Mouse (Mus musculus): ENCODE measurements around the gene Gpr4.

Gene Gpr4

DNA sequence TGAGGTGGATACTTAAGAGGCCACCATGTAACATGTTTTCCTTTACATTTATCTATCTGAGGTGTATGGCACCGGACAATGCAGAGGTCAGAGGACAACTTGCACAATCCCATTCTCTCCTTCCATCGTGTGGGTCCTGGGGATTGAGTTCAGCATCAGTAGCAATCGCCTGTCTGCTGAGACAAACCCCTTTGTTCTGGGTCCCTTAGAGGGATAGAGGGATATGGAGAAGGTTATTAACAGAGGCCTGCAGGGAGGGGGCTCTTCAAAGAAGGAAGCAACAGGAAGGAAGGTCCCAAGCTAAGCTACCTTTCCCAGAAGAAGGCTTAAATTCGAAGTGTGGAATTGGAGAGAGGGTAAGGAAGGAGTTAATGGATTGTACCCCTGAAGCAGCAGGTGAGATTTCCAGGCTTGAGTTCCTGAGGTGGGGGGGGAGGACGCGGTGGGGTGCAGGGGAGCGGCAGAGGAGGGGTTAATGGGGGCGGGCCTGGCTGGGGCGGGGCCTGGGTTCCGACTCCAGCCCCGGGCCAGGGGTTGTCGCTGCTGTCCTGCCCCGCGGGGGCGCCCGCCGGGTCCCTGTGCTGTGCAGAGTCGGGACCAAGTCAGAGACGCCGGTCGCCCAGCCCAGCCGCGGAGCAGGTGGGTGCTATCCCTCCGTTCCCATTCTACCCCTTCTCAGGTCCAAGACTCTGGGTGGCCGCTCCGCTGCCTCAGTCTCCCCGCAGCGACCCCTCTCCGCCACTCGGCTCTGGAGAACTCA, at the start of gene Gpr4:
Gene Gpr4, plus strand, starts transcription at position 543 of the 760 bp plus-strand sequence.
- in situ Hi-C loops (cut with MboI, MseI), result no loop called here

DNA sequence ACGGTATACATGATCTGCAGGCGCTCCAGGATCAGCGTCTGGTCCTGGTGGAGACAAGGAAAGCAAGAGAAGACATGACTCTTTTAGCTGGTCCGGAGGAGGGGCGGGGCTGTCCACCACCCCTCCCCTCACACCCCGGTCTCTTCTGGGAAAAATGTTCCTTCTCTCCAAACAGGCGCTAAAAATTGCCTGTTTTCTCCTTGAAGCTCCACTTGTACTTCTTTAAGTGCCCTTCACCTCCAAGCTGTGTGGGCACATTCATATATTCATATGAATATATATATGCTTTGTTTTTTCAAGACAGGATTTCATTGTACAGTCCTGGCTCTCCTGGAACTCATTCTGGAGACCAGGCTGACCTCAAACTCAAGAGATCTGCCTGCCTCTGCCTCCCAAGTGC, 49.4 kb upstream of the Gpr4 start:
- in situ Hi-C loops (cut with MboI, MseI), result no loop called here

DNA sequence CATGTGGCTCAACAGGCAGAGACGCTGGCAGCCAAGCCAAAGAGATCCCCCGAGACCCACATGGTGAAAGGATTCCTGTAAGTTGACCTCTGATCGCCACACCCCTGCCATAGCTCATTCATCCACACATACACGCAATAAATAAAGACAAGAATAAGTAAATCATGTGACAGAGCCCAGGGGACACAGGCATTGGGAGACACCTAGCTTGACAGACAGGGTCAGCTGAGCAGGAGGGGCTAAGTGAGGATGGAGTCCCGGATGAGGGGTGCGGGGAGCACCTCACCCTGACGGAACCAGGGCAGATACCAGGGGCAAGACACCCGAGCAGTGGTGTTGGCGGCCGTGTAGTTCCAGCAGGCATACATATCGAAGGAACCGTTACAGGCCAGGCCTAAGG, 48.6 kb upstream of the Gpr4 start:
- in situ Hi-C loops (cut with MboI, MseI), result no loop called here

DNA sequence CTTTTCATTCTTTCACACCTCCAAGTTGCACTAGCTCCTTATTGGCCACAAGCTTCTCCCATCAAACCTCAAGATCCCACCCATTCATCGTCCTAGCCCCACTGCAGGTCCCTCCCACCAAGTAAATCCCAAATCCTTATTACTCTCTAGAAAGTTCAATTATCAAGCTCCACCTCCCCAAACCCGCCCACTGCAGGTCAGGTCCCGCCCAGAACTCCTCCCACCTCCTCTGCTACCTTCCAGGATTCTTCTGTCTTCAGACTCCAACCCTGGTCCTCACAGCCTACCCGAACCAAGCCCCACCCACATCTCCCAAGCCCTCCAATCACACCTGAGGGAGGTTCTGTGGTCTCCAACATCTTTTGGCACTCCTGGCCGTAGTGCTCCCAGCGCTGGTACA, 48.1 kb upstream of the Gpr4 start:
- in situ Hi-C loops (cut with MboI, MseI), result no loop called here

DNA sequence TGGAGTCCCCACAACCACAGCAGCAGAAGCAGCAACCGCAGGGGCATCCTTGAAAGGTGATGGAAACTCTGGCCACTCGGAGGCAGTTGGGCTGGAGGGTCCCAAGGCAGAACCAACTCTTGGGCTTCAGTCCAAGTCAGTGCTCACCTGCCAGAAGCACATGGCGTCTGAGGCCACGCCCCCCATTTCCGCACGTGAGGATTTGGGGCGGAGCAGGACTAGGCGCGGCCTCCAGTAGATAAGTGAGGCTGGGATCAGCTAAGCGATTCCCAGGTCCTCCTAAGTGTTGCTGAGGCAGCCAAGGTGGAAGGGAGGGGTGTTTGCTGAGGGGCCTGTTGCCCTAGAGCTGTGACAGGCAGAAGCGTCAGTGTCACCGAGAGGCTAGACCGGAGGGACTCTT, 47.4 kb upstream of the Gpr4 start:
- in situ Hi-C loops (cut with MboI, MseI), result no loop called here

DNA sequence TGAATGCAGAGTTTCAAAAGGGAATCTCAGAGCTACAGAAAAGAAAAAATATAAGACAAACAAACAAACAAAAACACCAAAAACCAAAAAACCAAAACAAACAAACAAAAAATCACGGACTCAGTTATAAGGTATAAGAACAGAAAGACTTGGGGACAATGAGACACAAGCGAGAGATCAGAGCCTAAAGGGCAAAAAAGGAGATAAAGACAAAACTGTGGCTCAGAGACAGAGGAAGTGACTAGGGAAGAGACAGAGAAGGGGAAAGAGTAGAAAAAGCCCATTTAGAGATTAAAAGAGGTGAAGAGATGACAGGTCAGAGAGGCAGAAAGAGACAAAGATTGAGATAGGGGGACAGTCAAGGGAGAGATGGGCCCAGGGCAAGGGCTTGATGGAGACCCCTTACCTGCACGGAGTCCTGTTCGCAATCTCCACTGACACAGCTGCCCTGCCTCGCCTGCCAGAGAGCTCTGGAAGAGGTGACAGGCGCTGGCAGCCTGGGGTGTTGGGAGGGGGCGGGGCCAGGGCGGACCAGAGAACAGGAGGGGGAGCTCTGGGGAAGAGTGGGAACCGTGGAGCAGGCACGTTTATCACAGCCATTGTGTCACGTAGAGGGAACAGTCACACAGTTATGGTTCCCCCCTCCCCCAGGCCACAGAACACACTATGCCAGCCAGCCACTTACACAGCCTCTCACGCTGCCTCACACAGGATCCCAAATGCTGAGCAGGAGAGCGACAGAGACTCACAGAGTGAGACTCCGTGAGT, 46.5 kb upstream of the Gpr4 start, which contains the start of gene Gipr:
Gene Gipr, minus strand, starts transcription at position 472 of the 768 bp plus-strand sequence.
- in situ Hi-C loops (cut with MboI, MseI), result no loop called here

DNA sequence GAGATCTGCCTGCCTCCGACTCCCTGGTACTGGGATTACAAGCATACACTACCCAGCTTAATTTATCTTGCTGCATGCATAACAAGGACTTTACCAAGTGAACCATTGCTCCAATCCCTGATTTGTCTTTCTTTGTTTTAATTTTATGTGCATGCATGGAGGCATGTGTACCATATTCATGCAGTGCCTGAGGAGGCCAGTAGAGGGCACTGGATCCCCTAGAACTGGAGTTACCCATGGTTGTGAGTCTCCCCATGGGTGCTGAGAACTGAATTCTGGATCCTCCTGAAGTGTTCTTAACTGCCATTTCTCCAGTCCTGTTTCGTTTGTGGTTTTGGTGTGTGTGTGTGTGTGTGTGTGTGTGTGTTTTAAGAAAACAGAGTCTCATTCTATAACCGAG, 45.3 kb upstream of the Gpr4 start:
- in situ Hi-C loops (cut with MboI, MseI), result no loop called here

DNA sequence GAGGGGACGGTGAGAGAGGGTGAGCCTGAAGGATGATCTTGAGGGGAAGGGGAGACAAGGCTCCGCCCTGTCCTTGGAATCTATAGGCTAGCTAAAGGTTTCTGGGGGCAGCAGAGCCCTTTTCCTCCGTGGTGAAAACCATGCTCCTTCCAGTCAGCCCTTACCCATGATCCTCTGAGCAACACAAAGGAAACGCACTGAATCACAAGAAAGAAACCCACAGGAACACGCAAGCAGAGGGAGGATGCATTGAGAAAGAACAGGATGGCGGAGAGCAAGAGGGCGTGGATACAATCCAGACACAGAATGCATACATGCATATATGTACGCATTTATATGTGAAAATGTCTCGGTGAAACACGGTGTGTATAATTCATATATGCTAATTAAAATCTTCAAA, 42.8 kb upstream of the Gpr4 start:
- in situ Hi-C loops (cut with MboI, MseI), result no loop called here

DNA sequence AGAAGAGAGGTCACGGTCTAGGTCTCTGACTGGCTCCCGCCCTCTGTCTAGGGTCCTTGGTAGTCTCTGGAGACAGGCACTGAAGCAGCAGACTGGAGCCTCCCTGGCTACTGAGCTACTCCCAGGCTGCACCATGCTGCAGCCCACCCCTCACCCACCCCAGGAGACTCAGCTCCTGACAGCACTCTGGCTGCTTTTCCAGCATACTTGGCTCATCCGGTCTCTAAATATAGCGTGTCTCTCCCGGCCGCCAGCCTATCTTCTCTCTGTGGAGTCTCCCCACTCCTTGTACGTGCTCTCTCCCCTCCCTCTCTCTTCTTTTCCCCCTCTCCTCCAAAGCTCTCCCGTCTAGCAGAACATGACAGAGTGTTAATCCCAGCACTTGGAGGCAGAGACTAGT, 42.2 kb upstream of the Gpr4 start:
- in situ Hi-C loops (cut with MboI, MseI), result no loop called here

DNA sequence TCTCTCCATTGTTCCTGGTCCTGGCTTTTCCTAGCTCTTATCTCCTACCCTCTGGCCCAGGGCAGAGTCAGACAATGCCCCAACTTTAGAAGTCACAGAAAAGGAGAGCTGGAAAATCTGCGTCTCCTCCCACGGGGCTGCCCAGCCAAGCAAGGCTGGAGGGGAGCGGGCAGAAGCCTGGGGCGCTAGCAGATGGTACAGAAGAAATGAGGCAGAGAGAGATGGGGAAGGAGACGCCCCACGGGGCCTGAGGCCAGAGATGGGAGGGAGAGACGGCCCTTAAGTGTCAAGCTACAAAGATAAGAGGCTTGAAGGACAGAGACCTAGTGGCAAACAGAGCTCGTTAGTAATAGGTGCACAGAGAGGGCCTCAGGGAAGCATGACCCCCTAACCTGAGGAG, 40.5 kb upstream of the Gpr4 start:
- in situ Hi-C loops (cut with MboI, MseI), result no loop called here

DNA sequence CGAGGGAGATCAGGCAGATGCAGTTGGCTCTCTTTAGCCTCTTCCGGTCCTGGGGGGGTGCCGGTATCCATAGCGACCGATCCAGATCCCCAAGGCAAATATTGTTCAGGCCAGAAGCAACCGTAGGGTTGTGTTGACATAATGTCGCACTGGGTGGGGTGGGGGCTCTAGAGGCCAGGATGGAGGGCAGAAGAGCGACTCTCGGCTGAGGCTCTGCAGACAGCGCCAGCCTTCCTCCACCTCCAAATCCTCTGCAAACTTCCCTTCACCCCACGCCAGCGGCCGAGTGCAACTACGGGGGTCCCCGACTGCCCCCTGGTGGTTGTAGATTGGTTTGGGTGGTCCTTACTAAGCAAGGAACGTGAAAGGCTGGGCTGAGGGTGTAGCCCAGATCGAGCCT, 39.5 kb upstream of the Gpr4 start:
- in situ Hi-C loops (cut with MboI, MseI), result no loop called here

DNA sequence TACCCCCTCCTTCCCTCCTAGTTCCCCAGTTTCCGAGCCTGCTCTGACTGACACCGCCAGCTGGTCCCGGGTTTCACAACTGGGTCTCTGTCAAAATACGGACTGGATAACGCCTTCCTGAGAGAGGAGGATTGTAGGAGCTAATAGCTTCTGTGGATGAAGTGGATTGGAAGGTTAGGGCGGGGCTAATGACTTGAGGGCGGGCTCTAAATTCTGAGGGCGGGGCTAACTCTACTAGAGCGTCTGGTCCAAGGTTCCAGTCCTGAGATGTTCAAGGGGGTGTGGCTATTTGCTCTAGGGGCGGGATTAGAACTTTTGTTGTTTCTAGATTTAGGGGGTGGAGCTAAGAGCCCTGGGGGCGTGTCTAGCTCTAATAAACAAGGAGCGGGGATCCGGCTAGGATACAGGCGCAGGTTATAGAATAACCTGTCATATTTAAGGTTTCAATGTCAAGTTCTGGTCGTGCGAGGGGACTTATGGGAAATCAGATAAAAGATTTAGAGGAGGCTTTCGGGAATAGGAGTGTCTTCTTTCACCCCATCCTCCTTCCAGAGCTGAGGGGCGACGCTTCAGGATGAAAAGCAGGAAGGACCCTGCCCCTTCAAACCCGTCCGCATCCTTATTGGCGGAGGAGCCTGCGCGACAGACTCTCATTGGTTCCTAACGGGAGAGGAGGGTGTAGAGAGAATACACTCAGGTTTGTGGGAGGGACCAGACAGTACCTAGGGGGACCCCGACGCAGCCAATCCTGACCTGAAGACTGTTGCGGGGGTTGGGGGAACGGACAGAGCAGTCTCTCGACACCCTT, 36.4 kb upstream of the Gpr4 start, which contains the start of gene Eml2:
Gene Eml2, plus strand, starts transcription at position 714 of the 808 bp plus-strand sequence.
- in situ Hi-C loops (cut with MboI, MseI), result no loop called here

DNA sequence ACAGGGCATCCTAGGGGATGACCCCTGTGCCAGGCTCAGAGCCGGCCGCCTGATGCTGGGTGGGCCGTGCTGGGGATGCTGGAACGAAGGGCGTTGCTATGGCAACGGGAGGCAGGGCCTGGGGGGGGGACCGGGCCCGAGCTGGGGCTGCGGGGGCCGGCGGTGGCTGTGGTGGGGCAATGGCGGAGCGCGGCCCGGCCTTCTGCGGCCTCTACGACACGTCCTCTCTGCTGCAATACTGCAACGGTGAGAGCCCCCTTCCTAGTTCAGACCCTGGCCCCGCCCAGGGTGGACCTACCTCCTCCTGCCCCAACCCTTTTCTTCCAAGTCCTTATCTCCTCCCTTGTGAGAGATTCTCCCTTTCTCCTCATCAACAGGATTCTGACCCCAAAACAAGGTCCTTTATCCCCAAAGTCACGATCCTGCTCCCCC, 35.8 kb upstream of the Gpr4 start:
- in situ Hi-C loops (cut with MboI, MseI), result no loop called here

DNA sequence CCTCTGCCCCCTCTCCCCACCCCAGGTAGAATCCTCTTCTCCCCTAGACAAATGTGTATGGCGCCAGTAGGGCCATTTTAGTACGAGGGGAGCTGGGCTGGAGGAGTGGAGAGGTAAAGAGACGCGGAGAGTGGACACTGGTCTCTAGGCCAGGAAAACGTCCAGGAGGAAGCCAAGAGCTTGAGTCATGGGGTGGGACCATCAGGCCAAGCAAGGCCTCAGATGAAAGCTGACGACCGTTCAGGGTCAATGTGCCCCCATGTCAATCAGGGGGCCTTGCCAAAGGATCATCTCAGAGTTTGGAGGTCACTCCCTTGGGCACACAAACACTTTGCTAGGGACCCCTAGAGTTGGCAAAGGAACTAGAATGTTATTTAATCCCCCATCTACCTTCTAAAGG, 35.1 kb upstream of the Gpr4 start:
- in situ Hi-C loops (cut with MboI, MseI), result no loop called here

DNA sequence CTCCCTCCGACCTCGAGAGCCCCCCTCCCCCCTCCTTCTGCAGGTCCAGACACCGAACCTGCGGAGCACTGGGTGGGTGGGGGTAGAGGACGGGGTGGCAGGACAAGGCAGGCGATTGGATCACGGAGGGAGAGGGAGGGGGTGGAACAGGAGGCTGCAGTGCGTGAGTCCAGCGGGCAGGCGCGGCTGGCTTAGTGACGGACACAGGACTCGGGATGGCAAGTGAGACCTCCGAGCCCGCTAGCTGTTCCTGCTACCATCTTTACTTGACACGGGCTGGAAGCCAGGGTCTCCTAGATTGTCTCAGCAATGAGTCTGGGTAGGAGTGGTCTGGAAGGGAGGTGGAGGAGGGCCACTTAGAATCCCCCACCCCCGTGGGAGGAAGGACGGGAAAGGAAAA, 34.3 kb upstream of the Gpr4 start:
- in situ Hi-C loops (cut with MboI, MseI), result no loop called here

DNA sequence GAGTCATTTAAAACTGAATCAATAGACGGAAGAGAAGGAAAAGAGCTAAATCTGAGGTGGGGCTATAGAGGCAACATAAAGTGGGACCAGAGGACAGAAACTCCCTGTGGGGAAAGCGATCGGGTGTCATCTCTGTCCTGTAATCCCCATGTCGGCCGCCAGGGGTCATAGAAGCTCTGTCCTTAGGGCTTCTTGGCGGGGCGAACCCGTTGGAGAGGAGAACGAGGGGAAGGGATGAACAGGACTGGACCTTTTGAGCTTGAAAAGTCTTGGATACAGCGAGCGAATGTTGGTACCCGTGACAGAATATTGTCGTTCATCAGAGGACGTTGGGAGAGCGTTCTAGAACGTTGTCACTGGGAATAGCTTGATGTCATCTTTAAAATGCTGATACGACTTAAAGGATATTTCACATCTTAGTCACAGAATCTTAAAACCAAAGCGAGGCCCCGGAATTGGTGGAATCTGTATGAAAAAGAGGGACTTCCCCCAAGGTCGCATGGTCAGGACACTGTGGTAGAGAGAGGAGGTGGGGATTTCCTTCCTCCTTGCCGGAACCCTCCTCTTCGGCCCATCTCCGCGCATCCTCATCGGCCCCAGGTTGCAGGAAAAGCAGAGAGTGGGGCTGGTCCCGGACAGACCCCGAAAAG, 33.8 kb upstream of the Gpr4 start:
- in situ Hi-C loops (cut with MboI, MseI), result no loop called here

DNA sequence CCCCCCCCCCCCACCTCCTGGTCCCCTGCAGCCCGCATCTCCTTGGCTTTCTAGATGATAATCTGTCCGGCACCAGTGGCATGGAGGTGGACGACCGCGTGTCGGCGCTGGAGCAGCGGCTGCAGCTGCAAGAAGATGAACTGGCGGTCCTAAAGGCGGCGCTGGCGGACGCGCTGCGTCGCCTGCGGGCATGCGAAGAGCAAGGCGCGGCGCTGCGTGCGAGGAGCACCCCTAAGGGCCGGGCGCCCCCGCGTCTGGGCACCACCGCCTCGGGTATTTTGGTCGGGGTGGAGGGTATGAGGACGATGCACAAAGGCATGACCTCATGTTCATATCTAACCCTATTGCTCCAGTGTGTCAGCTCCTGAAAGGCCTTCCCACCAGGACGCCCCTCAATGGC, 33.2 kb upstream of the Gpr4 start:
- in situ Hi-C loops (cut with MboI, MseI), result no loop called here

DNA sequence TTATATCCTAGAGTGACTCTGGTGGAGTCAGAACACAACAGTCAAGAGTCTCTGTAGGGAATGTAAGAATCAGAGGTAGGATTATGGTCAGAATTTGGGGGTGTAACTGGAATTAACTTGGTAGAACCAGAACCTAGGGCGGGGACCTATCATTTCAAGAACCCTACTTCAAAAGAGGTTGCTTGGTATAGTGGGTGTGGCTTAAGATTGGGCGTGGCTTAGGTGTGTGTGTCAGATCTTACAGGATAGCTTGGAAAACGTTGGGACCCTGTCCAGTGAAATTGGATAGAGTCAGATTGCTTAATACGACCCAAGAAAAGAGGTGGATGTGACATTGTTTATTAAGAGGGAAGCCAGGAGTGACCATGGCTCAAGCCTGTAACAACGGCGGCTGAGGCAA, 32.4 kb upstream of the Gpr4 start:
- in situ Hi-C loops (cut with MboI, MseI), result no loop called here

DNA sequence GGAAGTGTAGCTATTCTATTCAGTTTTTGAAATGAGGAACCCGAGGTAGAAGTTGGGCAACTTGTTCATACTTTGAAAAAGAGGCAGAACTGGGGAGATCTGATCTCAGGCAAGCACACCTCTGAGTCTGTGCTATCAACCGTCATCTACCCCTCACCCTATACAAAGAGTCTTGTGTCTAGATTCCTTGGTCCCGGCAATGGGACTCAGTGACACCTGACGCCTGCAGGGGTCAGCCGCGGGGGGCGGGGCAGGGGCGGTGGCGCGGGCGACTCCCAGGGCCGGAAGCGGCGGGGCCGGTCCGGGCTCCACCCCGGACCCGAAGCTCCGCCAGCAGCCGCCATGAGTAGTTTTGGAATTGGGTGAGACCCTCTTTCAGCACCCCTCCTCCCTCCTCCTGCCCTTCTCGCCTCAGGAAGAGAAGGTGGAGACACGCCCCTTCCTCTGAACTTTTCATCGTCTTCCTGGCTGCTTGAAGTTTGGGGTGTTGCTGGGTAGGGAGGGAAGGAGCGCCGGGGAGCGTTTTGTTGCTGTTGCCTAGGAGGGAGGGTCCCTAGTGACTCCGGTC, 31.4 kb upstream of the Gpr4 start:
- in situ Hi-C loops (cut with MboI, MseI), result no loop called here

DNA sequence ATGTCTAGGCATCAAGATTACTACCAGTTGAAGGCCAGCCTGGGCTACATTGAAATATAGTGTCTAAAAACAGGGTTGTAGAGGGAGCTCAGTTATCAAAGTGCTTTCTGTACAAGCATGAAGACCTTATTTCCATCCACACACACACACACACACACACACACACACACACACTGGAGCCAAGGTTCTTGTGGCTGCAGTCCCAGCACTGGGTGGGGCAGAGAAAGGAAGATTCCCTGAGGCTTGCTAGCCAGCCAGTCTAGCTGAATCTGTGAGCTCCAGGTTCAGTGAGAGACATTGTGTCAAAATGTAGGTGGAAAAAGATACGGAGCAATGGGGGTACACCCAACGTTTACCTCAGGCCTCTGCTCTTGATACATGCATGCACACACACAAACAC, 28.1 kb upstream of the Gpr4 start:
- in situ Hi-C loops (cut with MboI, MseI), result no loop called here

DNA sequence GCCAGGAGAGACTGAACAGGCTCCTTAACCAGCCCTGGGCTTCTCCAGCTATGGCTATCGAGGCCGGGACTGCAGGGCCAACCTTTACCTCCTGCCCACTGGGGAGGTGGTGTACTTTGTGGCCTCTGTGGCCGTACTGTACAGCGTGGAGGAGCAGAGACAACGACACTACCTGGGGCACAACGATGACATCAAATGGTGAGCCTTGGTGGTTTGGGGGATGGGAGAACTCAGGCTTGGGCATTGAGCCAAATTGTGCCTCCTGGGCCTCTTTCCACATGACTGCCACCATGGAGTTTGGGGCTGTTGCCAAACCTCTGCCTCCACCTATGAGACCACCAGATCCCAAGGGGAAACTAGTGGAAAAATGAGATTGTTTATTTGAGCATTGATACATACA, 27.6 kb upstream of the Gpr4 start:
- in situ Hi-C loops (cut with MboI, MseI), result no loop called here
